Mouse (Mus musculus): Measurements from ENCODE around the gene Tmem145. TPM values are rescaled to one million over a fixed set of nuclear protein-coding genes. Genes with fewer than 3 reads are reported as not detected.
A peak's percentile ranks its signal among the peaks of the same experiment; 100 is the strongest.
"Not testable (repeated sequence)": the region's sequence is repeated elsewhere in the genome, so short reads cannot be mapped to it uniquely, and the experiment has no call there.

Tmem145 gene
- polyA plus RNA-seq, 1 experiment from 2014 or later: 0.38 TPM

GRCm38 (mm10) chr7:25323219-25323618, 17.3 kb downstream of the Tmem145 start:
- no peaks in the 10 kb centered on the region for H3K9me3 ChIP-seq (replicated peaks)
- no peaks in the 10 kb centered on the region for H3K27me3 ChIP-seq (ENCODE audit: low read depth, poor library complexity, severe bottlenecking)
- peak overlapping the region; percentile 38 for H3K27ac ChIP-seq
- WGBS: 92% methylated on average over 2 of the region's 2 CpGs
- H3K4me3 ChIP-seq: peak overlapping the region; percentile 17; the same call in 1 of the 2 replicates
- H3K36me3 ChIP-seq: peaks cover 45% of the 10 kb centered on the region
- no peak for DNase-seq (ENCODE audit: low spot score)
- H3K4me1 ChIP-seq: peaks cover 26% of the 10 kb centered on the region

- not testable (repeated sequence) for H3K9me3 ChIP-seq (replicated peaks); H3K4me3 ChIP-seq; H3K27ac ChIP-seq; H3K27me3 ChIP-seq (ENCODE audit: low read depth, poor library complexity, severe bottlenecking); DNase-seq (ENCODE audit: low spot score)
- peaks cover 57% of the 10 kb centered on the region for H3K36me3 ChIP-seq
- WGBS: 92% methylated on average over 6 of the region's 6 CpGs
- peaks cover 21% of the 10 kb centered on the region for H3K4me1 ChIP-seq
Measured at GRCm38 (mm10) chr7:25325431-25325830, 19.5 kb downstream of the Tmem145 start.

GRCm38 (mm10) chr7:25326233-25326632, 20.3 kb downstream of the Tmem145 start:
- peaks cover 63% of the 10 kb centered on the region for H3K36me3 ChIP-seq
- no peaks in the 10 kb centered on the region for H3K27me3 ChIP-seq (ENCODE audit: low read depth, poor library complexity, severe bottlenecking)
- H3K4me1 ChIP-seq: peaks cover 19% of the 10 kb centered on the region

GRCm38 (mm10) chr7:25333596-25334307, 27.8 kb downstream of the Tmem145 start:
- Histone ChIP-seq H3K4me1 (no peaks in the 10 kb centered on the region), H3K27ac (no peak overlapping the region), H3K9me3 (replicated peaks) (0 out of 2 replicates have a peak, but pooled peaks cover 2% of the 10 kb centered on the region), H3K36me3 (peaks cover 96% of the 10 kb centered on the region), H3K4me3 (no peak overlapping the region; the same call in 1 of the 2 replicates), H3K27me3 (ENCODE audit: low read depth, poor library complexity, severe bottlenecking) (no peaks in the 10 kb centered on the region)
- 43% methylated on average over 16 of the region's 16 CpGs for WGBS
- DNase-seq (ENCODE audit: low spot score): peak; percentile 85

More at GRCm38 (mm10) chr7:25326233-25326632, 20.3 kb downstream of the Tmem145 start:
- 0 out of 2 replicates have a peak overlapping the region, but pooled peaks have one; percentile 34 for H3K27ac ChIP-seq
- DNase-seq (ENCODE audit: low spot score): no peak
- no peak overlapping the region for H3K4me3 ChIP-seq
- 88% methylated on average over 8 of the region's 8 CpGs for WGBS
- no peaks in the 10 kb centered on the region for H3K9me3 ChIP-seq (replicated peaks)

- peaks cover 94% of the 10 kb centered on the region for H3K36me3 ChIP-seq
- H3K4me3 ChIP-seq: no peak overlapping the region
- H3K4me1 ChIP-seq: no peaks in the 10 kb centered on the region
- DNase-seq (ENCODE audit: low spot score): no peak
- H3K27ac ChIP-seq: no peak overlapping the region
- 0 out of 2 replicates have a peak, but pooled peaks cover 2% of the 10 kb centered on the region for H3K9me3 ChIP-seq (replicated peaks)
- H3K27me3 ChIP-seq (ENCODE audit: low read depth, poor library complexity, severe bottlenecking): no peaks in the 10 kb centered on the region
- WGBS: 83% methylated on average over 12 of the region's 12 CpGs
Measured at GRCm38 (mm10) chr7:25334472-25334871, 28.6 kb downstream of the Tmem145 start.

- no peak for DNase-seq (ENCODE audit: low spot score)
- 88% methylated on average over 9 of the region's 9 CpGs for WGBS
- Histone ChIP-seq H3K4me3 (no peak overlapping the region), H3K36me3 (peaks cover 93% of the 10 kb centered on the region), H3K27ac (no peak overlapping the region), H3K9me3 (replicated peaks) (0 out of 2 replicates have a peak, but pooled peaks cover 2% of the 10 kb centered on the region), H3K4me1 (no peaks in the 10 kb centered on the region), H3K27me3 (ENCODE audit: low read depth, poor library complexity, severe bottlenecking) (no peaks in the 10 kb centered on the region)
Measured at GRCm38 (mm10) chr7:25339329-25339728, 33.4 kb downstream of the Tmem145 start.

GRCm38 (mm10) chr7:25341000-25341784, 35.3 kb downstream of the Tmem145 start:
- Histone ChIP-seq H3K27me3 (ENCODE audit: low read depth, poor library complexity, severe bottlenecking) (no peaks in the 10 kb centered on the region), H3K4me3 (no peak overlapping the region), H3K4me1 (no peaks in the 10 kb centered on the region), H3K9me3 (replicated peaks) (0 out of 2 replicates have a peak, but pooled peaks cover 2% of the 10 kb centered on the region), H3K36me3 (peaks cover 91% of the 10 kb centered on the region), H3K27ac (0 out of 2 replicates have a peak overlapping the region, but pooled peaks have one; percentile 9)
- WGBS: 88% methylated on average over 20 of the region's 20 CpGs
- DNase-seq (ENCODE audit: low spot score): no peak

GRCm38 (mm10) chr7:25348861-25349260, 43.0 kb downstream of the Tmem145 start:
- DNase-seq (ENCODE audit: low spot score): no peak
- no peak overlapping the region for H3K4me3 ChIP-seq

GRCm38 (mm10) chr7:25358721-25359206, 52.9 kb downstream of the Tmem145 start:
- 87% methylated on average over 19 of the region's 19 CpGs for WGBS
- Histone ChIP-seq H3K4me1 (no peaks in the 10 kb centered on the region), H3K36me3 (peaks cover 98% of the 10 kb centered on the region), H3K27me3 (ENCODE audit: low read depth, poor library complexity, severe bottlenecking) (no peaks in the 10 kb centered on the region), H3K9me3 (replicated peaks) (no peaks in the 10 kb centered on the region), H3K4me3 (no peak overlapping the region; the same call in 1 of the 2 replicates), H3K27ac (no peak overlapping the region)
- no peak for DNase-seq (ENCODE audit: low spot score)

More at GRCm38 (mm10) chr7:25348861-25349260, 43.0 kb downstream of the Tmem145 start:
- H3K36me3 ChIP-seq: peaks cover 97% of the 10 kb centered on the region
- H3K27me3 ChIP-seq (ENCODE audit: low read depth, poor library complexity, severe bottlenecking): no peaks in the 10 kb centered on the region
- H3K9me3 ChIP-seq (replicated peaks): peaks cover 5% of the 10 kb centered on the region; the same call in 1 of the 2 replicates
- WGBS: 88% methylated on average over 8 of the region's 8 CpGs
- H3K27ac ChIP-seq: no peak overlapping the region
- H3K4me1 ChIP-seq: no peaks in the 10 kb centered on the region

- WGBS: 90% methylated on average over 19 of the region's 19 CpGs
- H3K9me3 ChIP-seq (replicated peaks): no peaks in the 10 kb centered on the region
- peaks cover 18% of the 10 kb centered on the region for H3K4me1 ChIP-seq
- DNase-seq (ENCODE audit: low spot score): no peak
- H3K4me3 ChIP-seq: no peak overlapping the region
- peaks cover 36% of the 10 kb centered on the region for H3K27me3 ChIP-seq (ENCODE audit: low read depth, poor library complexity, severe bottlenecking)
- H3K36me3 ChIP-seq: peaks cover 70% of the 10 kb centered on the region
- H3K27ac ChIP-seq: no peak overlapping the region
Measured at GRCm38 (mm10) chr7:25363151-25363550, 57.2 kb downstream of the Tmem145 start.

GRCm38 (mm10) chr7:25363632-25364031, 57.7 kb downstream of the Tmem145 start:
- Histone ChIP-seq H3K9me3 (replicated peaks) (no peaks in the 10 kb centered on the region), H3K4me3 (no peak overlapping the region), H3K27ac (no peak overlapping the region), H3K36me3 (peaks cover 65% of the 10 kb centered on the region), H3K27me3 (ENCODE audit: low read depth, poor library complexity, severe bottlenecking) (peaks cover 40% of the 10 kb centered on the region), H3K4me1 (peaks cover 19% of the 10 kb centered on the region)
- DNase-seq (ENCODE audit: low spot score): no peak
- whole genome bisulfite sequencing: 95% methylated on average over 17 of the region's 17 CpGs
